Mouse (Mus musculus): ENCODE measurements around the gene Capn7.

Capn7 gene

GRCm38 (mm10) chr14:31396428-31396827 is 60.0 kb downstream of the Capn7 start:
- DNase-seq (ENCODE audit: low spot score), result no peak

GRCm38 (mm10) chr14:31397353-31397752 is 60.9 kb downstream of the Capn7 start:
- no peak for DNase-seq (ENCODE audit: low spot score)

- no peak for DNase-seq (ENCODE audit: low spot score)
Observed at GRCm38 (mm10) chr14:31397791-31398595, 61.6 kb downstream of the Capn7 start.

GRCm38 (mm10) chr14:31398819-31399218 is 62.4 kb downstream of the Capn7 start:
- DNase-seq (ENCODE audit: low spot score), result no peak

GRCm38 (mm10) chr14:31399271-31399670 is 62.8 kb downstream of the Capn7 start:
- DNase-seq (ENCODE audit: low spot score), result no peak

- DNase-seq (ENCODE audit: low spot score), result no peak
Observed at GRCm38 (mm10) chr14:31400246-31400645, 63.8 kb downstream of the Capn7 start.

- DNase-seq (ENCODE audit: low spot score), result no peak
Observed at GRCm38 (mm10) chr14:31400896-31401295, 64.5 kb downstream of the Capn7 start.

- no peak for DNase-seq (ENCODE audit: low spot score)
Observed at GRCm38 (mm10) chr14:31401918-31402427, 65.5 kb downstream of the Capn7 start.

GRCm38 (mm10) chr14:31402693-31403092 is 66.3 kb downstream of the Capn7 start:
- no peak for DNase-seq (ENCODE audit: low spot score)

- DNase-seq (ENCODE audit: low spot score), result no peak
Observed at GRCm38 (mm10) chr14:31403556-31403955, 67.1 kb downstream of the Capn7 start.

GRCm38 (mm10) chr14:31403995-31404394 is 67.6 kb downstream of the Capn7 start:
- no peak for DNase-seq (ENCODE audit: low spot score)

- no peak for DNase-seq (ENCODE audit: low spot score)
Observed at GRCm38 (mm10) chr14:31404663-31405062, 68.2 kb downstream of the Capn7 start.

- DNase-seq (ENCODE audit: low spot score), result no peak
Observed at GRCm38 (mm10) chr14:31405652-31406051, 69.2 kb downstream of the Capn7 start.

- DNase-seq (ENCODE audit: low spot score), result no peak
Observed at GRCm38 (mm10) chr14:31406154-31406810, 69.8 kb downstream of the Capn7 start.

- DNase-seq (ENCODE audit: low spot score), result no peak
Observed at GRCm38 (mm10) chr14:31407208-31407607, 70.8 kb downstream of the Capn7 start.

- DNase-seq (ENCODE audit: low spot score), result no peak
Observed at GRCm38 (mm10) chr14:31407911-31408604, 71.6 kb downstream of the Capn7 start.

- DNase-seq (ENCODE audit: low spot score), result no peak
Observed at GRCm38 (mm10) chr14:31408666-31409065, 72.2 kb downstream of the Capn7 start.

GRCm38 (mm10) chr14:31410123-31410724 is 73.8 kb downstream of the Capn7 start:
- no peak for DNase-seq (ENCODE audit: low spot score)

- no peak for DNase-seq (ENCODE audit: low spot score)
Observed at GRCm38 (mm10) chr14:31410737-31411136, 74.3 kb downstream of the Capn7 start.

- no peak for DNase-seq (ENCODE audit: low spot score)
Observed at GRCm38 (mm10) chr14:31412651-31413056, 76.2 kb downstream of the Capn7 start.

- DNase-seq (ENCODE audit: low spot score), result no peak
Observed at GRCm38 (mm10) chr14:31413475-31414086, 77.1 kb downstream of the Capn7 start.

Measured in testis, postnatal 10 days (tissue).